ENCODE assay signal across 11 mouse cellular contexts in genomic region chr12:84605860-84606259, GRCm38 (mm10). TPM values are rescaled to one million over a fixed set of nuclear protein-coding genes. Genes with fewer than 3 reads are reported as not detected.
DNase-seq lines count a peak whose midpoint lies in the region; ATAC-seq and TF ChIP-seq lines count a peak whose summit lies in the region.
"Had no signal": no experiment of that assay in that cellular context is flagged by ENCODE, and none has a peak within 500 bp of the region (broad histone marks: within the 10 kb centered on the region; RNA-seq: fewer than 3 reads in every experiment).

No protein-coding gene starts in this region.

- H3K27ac ChIP-seq in heart, adult 2 months: no peak overlapping the region
- no peak overlapping the region for H3K27ac ChIP-seq in heart, embryonic 11.5 days (ENCODE audit: low read depth, low read length)
- H3K27ac ChIP-seq in lung, postnatal 0 days (ENCODE audit: low read length): no peak overlapping the region
- H3K27ac ChIP-seq in MEL (ENCODE audit: control insufficient read depth, low read depth, low read length): no peak overlapping the region
- H3K27ac ChIP-seq: heart, embryonic 15.5 days; liver, embryonic 15.5 days had no signal

- TF ChIP-seq POLR2A in heart, adult 2 months (IDR thresholded peaks at IDR 0.05; ENCODE audit: insufficient read depth, low read depth, low read length): no peak
- TF ChIP-seq POLR2A in MEL (IDR thresholded peaks at IDR 0.05; ENCODE audit: control insufficient read depth in 1 of 2, insufficient read depth in 1 of 2, low read depth in 1 of 2, low read length in 2 of 2, poor library complexity in 1 of 2): no peak

- no peaks in the 10 kb centered on the region for H3K4me1 ChIP-seq in heart, adult 2 months (ENCODE audit: control insufficient read depth, insufficient read depth, low read length)
- H3K4me1 ChIP-seq in heart, embryonic 11.5 days (ENCODE audit: control insufficient read depth, insufficient read depth, low read length): no peaks in the 10 kb centered on the region
- H3K4me1 ChIP-seq in lung, postnatal 0 days (ENCODE audit: insufficient read depth, low read depth, low read length): no peaks in the 10 kb centered on the region
- H3K4me1 ChIP-seq in MEL (ENCODE audit: control insufficient read depth in 1 of 2, insufficient read depth in 2 of 2, low read length in 2 of 2): no peaks in the 10 kb centered on the region
- H3K4me1 ChIP-seq: heart, embryonic 15.5 days; liver, embryonic 15.5 days had no signal

- H3K27me3 ChIP-seq in heart, adult 2 months (ENCODE audit: control insufficient read depth, insufficient read depth, low read length): no peaks in the 10 kb centered on the region
- no peaks in the 10 kb centered on the region for H3K27me3 ChIP-seq in heart, embryonic 11.5 days (ENCODE audit: control insufficient read depth, insufficient read depth, low read length)
- no peaks in the 10 kb centered on the region for H3K27me3 ChIP-seq in lung, postnatal 0 days (replicated peaks; ENCODE audit: insufficient read depth, low read length)
- no peaks in the 10 kb centered on the region for H3K27me3 ChIP-seq in MEL (ENCODE audit: control insufficient read depth in 1 of 2, insufficient read depth in 2 of 2, low read length in 2 of 2)
- H3K27me3 ChIP-seq in splenic B cell, adult 2 months (ENCODE audit: control insufficient read depth, insufficient read depth, low read length, poor library complexity, severe bottlenecking): no peaks in the 10 kb centered on the region
- H3K27me3 ChIP-seq: heart, embryonic 15.5 days; liver, embryonic 15.5 days had no signal

- no peak for TF ChIP-seq RAD21 in MEL (IDR thresholded peaks at IDR 0.05; ENCODE audit: low read depth, low read length)

- H3K4me3 ChIP-seq in heart, adult 2 months: no peak overlapping the region
- H3K4me3 ChIP-seq in heart, embryonic 11.5 days (ENCODE audit: low read depth, low read length): no peak overlapping the region
- H3K4me3 ChIP-seq in lung, postnatal 0 days (ENCODE audit: low read depth, low read length): no peak overlapping the region
- H3K4me3 ChIP-seq in MEL (ENCODE audit: control insufficient read depth in 1 of 2, insufficient read depth in 1 of 2, low read depth in 2 of 2, low read length in 2 of 2): no peak overlapping the region
- H3K4me3 ChIP-seq: heart, embryonic 15.5 days; liver, embryonic 15.5 days had no signal

- DNase-seq in heart, adult 2 months: no peak
- DNase-seq in lung, postnatal 0 days (ENCODE audit: low spot score): no peak
- no peak for DNase-seq in lung, postnatal 25 days (ENCODE audit: low spot score)
- peak; percentile 20 for DNase-seq in MEL (ENCODE audit: low read depth, low spot score)
- DNase-seq in splenic B cell, adult 2 months (ENCODE audit: low read depth, low spot score): peak; percentile 22
- no peak for DNase-seq in yolk sac, embryonic 10.5 days (ENCODE audit: low spot score)
- no peak for DNase-seq in embryo, embryonic 10 days (ENCODE audit: low spot score)

- no peak for ATAC-seq in heart, embryonic 11.5 days (replicated peaks; ENCODE audit: insufficient number of reproducible peaks, low FRiP score, low TSS enrichment)
- no peak for ATAC-seq in lung, postnatal 0 days

- intact Hi-C loops in heart, adult 2 months (cut with DNase I): no loop called here

- H3K9ac ChIP-seq in heart, adult 2 months (ENCODE audit: low read depth, low read length): no peak overlapping the region
- H3K9ac ChIP-seq in heart, embryonic 11.5 days (ENCODE audit: low read depth, low read length): no peak overlapping the region
- no peak overlapping the region for H3K9ac ChIP-seq in lung, postnatal 0 days (replicated peaks; ENCODE audit: low read depth)
- no peak overlapping the region for H3K9ac ChIP-seq in MEL (ENCODE audit: control insufficient read depth, low read depth, low read length, poor library complexity, severe bottlenecking)
- H3K9ac ChIP-seq: heart, embryonic 15.5 days; liver, embryonic 15.5 days had no signal

- no peak for TF ChIP-seq EP300 in heart, adult 2 months (IDR thresholded peaks at IDR 0.05; ENCODE audit: insufficient read depth, low read depth, low read length)
- no peak for TF ChIP-seq EP300 in lung, postnatal 0 days (IDR thresholded peaks at IDR 0.05)
- TF ChIP-seq EP300 in MEL (IDR thresholded peaks at IDR 0.05; ENCODE audit: low read depth in 1 of 2, low read length in 2 of 2): no peak

- WGBS in heart, adult 2 months: 85% methylated on average over 7 of the region's 7 CpGs
- WGBS in heart, embryonic 11.5 days (ENCODE audit: insufficient replicate concordance): 69% methylated on average over 7 of the region's 7 CpGs
- WGBS in lung, postnatal 0 days: 71% methylated on average over 7 of the region's 7 CpGs

- no peaks in the 10 kb centered on the region for H3K79me2 ChIP-seq in heart, adult 2 months (replicated peaks; ENCODE audit: control insufficient read depth, insufficient read depth, low read length)
- no peaks in the 10 kb centered on the region for H3K79me2 ChIP-seq in MEL (ENCODE audit: control insufficient read depth, insufficient read depth, low read length, poor library complexity)

- no peaks in the 10 kb centered on the region for H3K36me3 ChIP-seq in heart, adult 2 months (ENCODE audit: control insufficient read depth, insufficient read depth, low read length)
- peaks cover 10% of the 10 kb centered on the region for H3K36me3 ChIP-seq in heart, embryonic 11.5 days (ENCODE audit: control insufficient read depth, insufficient read depth, low read length)
- H3K36me3 ChIP-seq in lung, postnatal 0 days (ENCODE audit: insufficient read depth, low read length): peaks cover 6% of the 10 kb centered on the region; the same call in 1 of the 2 replicates
- no peaks in the 10 kb centered on the region for H3K36me3 ChIP-seq in MEL (ENCODE audit: control insufficient read depth in 1 of 2, insufficient read depth in 2 of 2, low read length in 2 of 2)
- peaks cover 5% of the 10 kb centered on the region; the same call in 1 of the 2 replicates for H3K36me3 ChIP-seq in splenic B cell, adult 2 months (ENCODE audit: control insufficient read depth, insufficient read depth, low read length, poor library complexity, severe bottlenecking)
- H3K36me3 ChIP-seq: liver, embryonic 15.5 days had no signal

- peak; percentile 51 for TF ChIP-seq CTCF in heart, adult 2 months (IDR thresholded peaks at IDR 0.05)
- TF ChIP-seq CTCF in lung, postnatal 0 days (IDR thresholded peaks at IDR 0.05): peak; percentile 43
- TF ChIP-seq CTCF in MEL (IDR thresholded peaks at IDR 0.05 in 2 of 3, conservative IDR thresholded peaks at IDR 0.05 in 1 of 3; ENCODE audit: control insufficient read depth in 1 of 3, insufficient read depth in 1 of 3, low read depth in 2 of 3, low read length in 3 of 3, poor library complexity in 1 of 3, severe bottlenecking in 1 of 3): peak; percentile 35 to 77 (median 57)

- H3K4me2 ChIP-seq in heart, embryonic 11.5 days: no peak overlapping the region
- no peak overlapping the region for H3K4me2 ChIP-seq in lung, postnatal 0 days (replicated peaks; ENCODE audit: low read depth, low read length)
- H3K4me2 ChIP-seq: heart, embryonic 15.5 days; liver, embryonic 15.5 days had no signal

- no peaks in the 10 kb centered on the region for H3K9me3 ChIP-seq in heart, embryonic 11.5 days (replicated peaks; ENCODE audit: control insufficient read depth, low read length)
- no peaks in the 10 kb centered on the region for H3K9me3 ChIP-seq in lung, postnatal 0 days (ENCODE audit: low read length)
- no peaks in the 10 kb centered on the region for H3K9me3 ChIP-seq in MEL (replicated peaks; ENCODE audit: insufficient read depth, low read length)
- H3K9me3 ChIP-seq: heart, embryonic 15.5 days; liver, embryonic 15.5 days had no signal

TF ChIP-seq in MEL, 35 proteins besides CTCF, POLR2A, EP300 and RAD21:
- no peak for TF ChIP-seq NRF1 (IDR thresholded peaks at IDR 0.05; ENCODE audit: insufficient read depth, low read depth, low read length, poor library complexity, severe bottlenecking)
- TF ChIP-seq SMC3 (IDR thresholded peaks at IDR 0.05; ENCODE audit: low read depth, low read length): peak; percentile 22; the same call in 1 of the 2 replicates

RNA-seq across cellular contexts. Expression of gene Abcd4, which starts 11.4 kb away (rescaled TPM):
- total RNA-seq in heart, adult 2 months (2021): 1 to 10 TPM; 5.3 to 5.8 TPM
- polyA plus RNA-seq in heart, adult 2 months (2012; rRNA removed): 15.4 and 18.0 TPM in 2 replicates
- 8.6 and 9.5 TPM in 2 replicates for polyA plus RNA-seq in heart, embryonic 11.5 days (2014; fragmentation: Nextera tagmentation; extraction: Ambion mirVana)
- 9.2 and 10.5 TPM in 2 replicates for polyA plus RNA-seq in lung, postnatal 0 days (2015; fragmentation: Nextera tagmentation; extraction: Ambion mirVana)
- total RNA-seq in MEL (2012; rRNA removed): 3.5 TPM in 2 replicates
- 1 to 10 TPM in 1 of 2 experiments, not detected in 1; 7.1 TPM for polyA plus RNA-seq in MEL (2012; ENCODE audit: insufficient read depth in 1 of 2, insufficient read length in 2 of 2, low read depth in 1 of 2, low replicate concordance in 2 of 2, missing spikeins in 1 of 2)

RNA-seq across cellular contexts. Expression of gene Vrtn, which starts 35.0 kb away (rescaled TPM):
- not detected for total RNA-seq in heart, adult 2 months (2021)
- polyA plus RNA-seq in heart, adult 2 months (2012; rRNA removed): not detected in 2 replicates
- not detected in 2 replicates for polyA plus RNA-seq in heart, embryonic 11.5 days (2014; fragmentation: Nextera tagmentation; extraction: Ambion mirVana)
- polyA plus RNA-seq in lung, postnatal 0 days (2015; fragmentation: Nextera tagmentation; extraction: Ambion mirVana): not detected in 2 replicates
- total RNA-seq in MEL (2012; rRNA removed): not detected in 2 replicates
- polyA plus RNA-seq in MEL (2012; ENCODE audit: insufficient read depth in 1 of 2, insufficient read length in 2 of 2, low read depth in 1 of 2, low replicate concordance in 2 of 2, missing spikeins in 1 of 2): not detected
- total RNA-seq: layer of hippocampus, adult 18-20 months had no signal
- polyA plus RNA-seq: heart, embryonic 15.5 days; liver, embryonic 15.5 days had no signal

RNA-seq across cellular contexts. Expression of gene Vsx2, which starts 36.3 kb away (rescaled TPM):
- total RNA-seq in heart, adult 2 months (2021): not detected
- not detected in 2 replicates for polyA plus RNA-seq in heart, adult 2 months (2012; rRNA removed)
- not detected in 2 replicates for polyA plus RNA-seq in heart, embryonic 11.5 days (2014; fragmentation: Nextera tagmentation; extraction: Ambion mirVana)
- not detected in 2 replicates for polyA plus RNA-seq in lung, postnatal 0 days (2015; fragmentation: Nextera tagmentation; extraction: Ambion mirVana)
- not detected in 2 replicates for total RNA-seq in MEL (2012; rRNA removed)
- polyA plus RNA-seq in MEL (2012; ENCODE audit: insufficient read depth in 1 of 2, insufficient read length in 2 of 2, low read depth in 1 of 2, low replicate concordance in 2 of 2, missing spikeins in 1 of 2): not detected
- polyA plus RNA-seq: heart, embryonic 15.5 days; liver, embryonic 15.5 days had no signal

Comparison
In these comparisons a context has a peak if more than half of its experiments do, and no peak if none do; other contexts are left out.
1. DNase-seq: peak in MEL (single experiment) and splenic B cell, adult 2 months (single experiment); none in heart, adult 2 months (0 of 2), lung, postnatal 0 days (single experiment), lung, postnatal 25 days (single experiment), yolk sac, embryonic 10.5 days (single experiment) and embryo, embryonic 10 days (single experiment).
2. Peak in every context shown above with its lines, with median percentiles within 50 percentile points of each other: CTCF ChIP-seq.